Comparison of ENCODE assay signal across 8 mouse cellular contexts in genomic region chr7:109986775-109987174, GRCm38 (mm10). TPM values are rescaled to one million over a fixed set of nuclear protein-coding genes. Genes with fewer than 3 reads are reported as not detected.
DNase-seq lines count a peak whose midpoint lies in the region; ATAC-seq and TF ChIP-seq lines count a peak whose summit lies in the region.
"Not testable (repeated sequence)": the region's sequence is repeated elsewhere in the genome, so short reads cannot be mapped to it uniquely, and the experiment has no call there.

Gene Tmem41b, minus strand, starts transcription at chr7:109986929.

- peak within 1 kb of the TSS; percentile 74 for H3K9ac ChIP-seq in liver, embryonic 15.5 days

- H3K36me3 ChIP-seq in hindbrain, embryonic 10.5 days = peaks cover 20% of the 10 kb centered on the region
- peaks cover 12% of the 10 kb centered on the region; the same call in 1 of the 2 replicates for H3K36me3 ChIP-seq in liver, embryonic 15.5 days (replicated peaks)

- ATAC-seq in liver, embryonic 15.5 days (ENCODE audit: insufficient read depth); monocyte, adult 5-6 weeks (replicated peaks; ENCODE audit: insufficient number of reproducible peaks, low FRiP score, low TSS enrichment, poor library complexity, severe bottlenecking): not testable (repeated sequence)

- not testable (repeated sequence) for TF ChIP-seq CTCF in cortical plate, adult 2 months (IDR thresholded peaks at IDR 0.05; ENCODE audit: extremely low read depth, insufficient read depth, low read length)

- H3K27me3 ChIP-seq in hindbrain, embryonic 10.5 days (ENCODE audit: insufficient read depth, poor library complexity, severe bottlenecking); liver, embryonic 15.5 days: not testable (repeated sequence)

- H3K4me2 ChIP-seq in liver, embryonic 15.5 days = peak within 1 kb of the TSS; percentile 89

- DNase-seq in R1 (ENCODE audit: low read depth, low spot score) = peak; percentile 55
- DNase-seq in gastrocnemius, postnatal 10 days; hindbrain, embryonic 10.5 days (ENCODE audit: low spot score); layer of hippocampus, adult 8-10 months (ENCODE audit: low spot score in 2 of 2): not testable (repeated sequence)
- DNase-seq in thymus, postnatal 4 days = peak; percentile 13

- H3K4me1 ChIP-seq in cortical plate, adult 2 months (ENCODE audit: control insufficient read depth, insufficient read depth, low read length) = not testable (repeated sequence)
- peaks cover 15% of the 10 kb centered on the region for H3K4me1 ChIP-seq in hindbrain, embryonic 10.5 days (replicated peaks)
- peaks cover 30% of the 10 kb centered on the region for H3K4me1 ChIP-seq in liver, embryonic 15.5 days (replicated peaks)

- not testable (repeated sequence) for H3K27ac ChIP-seq in cortical plate, adult 2 months (ENCODE audit: insufficient read depth, low read length)
- peak within 1 kb of the TSS; percentile 89 for H3K27ac ChIP-seq in hindbrain, embryonic 10.5 days
- peak within 1 kb of the TSS; percentile 89 for H3K27ac ChIP-seq in liver, embryonic 15.5 days (replicated peaks)

- H3K9me3 ChIP-seq in hindbrain, embryonic 10.5 days; liver, embryonic 15.5 days (replicated peaks): not testable (repeated sequence)

- peak within 1 kb of the TSS; percentile 72 for H3K4me3 ChIP-seq in cortical plate, adult 2 months (ENCODE audit: insufficient read depth, low read length)
- peak within 1 kb of the TSS; percentile 76 for H3K4me3 ChIP-seq in hindbrain, embryonic 10.5 days
- peak within 1 kb of the TSS; percentile 72 for H3K4me3 ChIP-seq in liver, embryonic 15.5 days (replicated peaks)

- 37% methylated on average over 6 of the region's 6 CpGs for WGBS in hindbrain, embryonic 10.5 days
- WGBS in liver, embryonic 15.5 days (ENCODE audit: insufficient replicate concordance) = 23% methylated on average over 6 of the region's 6 CpGs

- TF ChIP-seq POLR2A in cortical plate, adult 2 months (IDR thresholded peaks at IDR 0.05; ENCODE audit: extremely low read depth, insufficient read depth, low read length) = not testable (repeated sequence)

RNA-seq across cellular contexts. Expression of gene Tmem41b, which starts in this region (rescaled TPM):
- polyA plus RNA-seq in cortical plate, adult 2 months (2012; rRNA removed) = 39.0 TPM in 2 replicates
- total RNA-seq in gastrocnemius, postnatal 10 days (2021) = 10 to 100 TPM; 28.6 to 41.6 TPM
- polyA plus RNA-seq in hindbrain, embryonic 10.5 days (2016; fragmentation: Nextera tagmentation; extraction: Ambion mirVana) = 65.7 and 75.1 TPM in 2 replicates
- 10 to 100 TPM; 42.0 to 52.7 (median 48.8) TPM for total RNA-seq in layer of hippocampus, adult 8-10 months (2022)
- 25.0 and 27.9 TPM in 2 replicates for polyA plus RNA-seq in liver, embryonic 15.5 days (2015; fragmentation: Nextera tagmentation; extraction: Ambion mirVana)
- 27.4 to 52.0 TPM (median 38.2 TPM) in 3 replicates for total RNA-seq in monocyte, adult 5-6 weeks (2017)
